Mouse (Mus musculus) testis, adult 10 weeks (tissue): Measurements from ENCODE around the gene Tma16. TPM values are rescaled to one million over a fixed set of nuclear protein-coding genes. Genes with fewer than 3 reads are reported as not detected.

Experiments used
- polyA plus RNA-seq: library from polyadenylated mRNA; stranded (reverse); fragments of 350-450 nt; fragmentation: Illumina TruSeq; extraction: RNeasy Lipid Tissue Mini Kit (QIAGEN cat#74804); gene quantifications from one replicate; pipeline ENCODE4 v1.2.3, GENCODE M21; 2014; ENCODE audit warnings: low read depth, low replicate concordance

The Tma16 gene
- polyA plus RNA-seq = 10.7 TPM

DNA sequence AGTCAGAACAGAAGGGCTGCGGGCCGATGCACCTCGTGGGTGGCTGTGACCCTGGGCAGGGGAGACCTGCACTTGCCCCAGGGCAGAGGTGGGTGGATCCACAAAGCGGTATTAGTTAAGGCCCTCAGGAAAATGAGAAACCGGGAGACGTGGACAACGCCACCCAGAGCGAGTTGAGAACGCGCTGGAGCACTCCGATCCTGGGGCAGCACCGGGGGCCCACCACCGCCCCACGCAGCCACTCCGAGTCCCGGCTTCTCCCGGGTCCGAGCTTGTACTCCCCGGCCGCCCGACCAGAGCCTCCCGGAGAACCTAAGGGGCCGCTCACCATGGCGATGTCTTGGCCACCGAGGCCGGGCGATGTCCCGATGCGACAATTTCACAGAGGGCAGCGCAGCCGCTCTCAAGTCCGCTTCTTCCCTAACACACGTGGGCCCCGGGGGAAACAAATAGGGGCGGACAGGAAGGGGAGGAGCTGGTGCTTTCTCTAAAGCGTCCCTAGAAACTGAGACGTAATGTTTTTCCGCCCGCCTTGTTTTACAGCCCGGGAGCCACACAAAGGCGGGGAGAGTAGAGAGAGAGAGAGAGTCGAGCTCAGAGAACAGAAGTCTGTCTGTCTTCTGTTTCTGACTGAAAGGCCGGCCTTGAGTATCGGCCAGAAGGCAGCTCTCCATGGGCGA, at the start of gene Tma16:
Gene Tma16, minus strand, starts transcription at position 447 of the 680 bp plus-strand sequence.

DNA sequence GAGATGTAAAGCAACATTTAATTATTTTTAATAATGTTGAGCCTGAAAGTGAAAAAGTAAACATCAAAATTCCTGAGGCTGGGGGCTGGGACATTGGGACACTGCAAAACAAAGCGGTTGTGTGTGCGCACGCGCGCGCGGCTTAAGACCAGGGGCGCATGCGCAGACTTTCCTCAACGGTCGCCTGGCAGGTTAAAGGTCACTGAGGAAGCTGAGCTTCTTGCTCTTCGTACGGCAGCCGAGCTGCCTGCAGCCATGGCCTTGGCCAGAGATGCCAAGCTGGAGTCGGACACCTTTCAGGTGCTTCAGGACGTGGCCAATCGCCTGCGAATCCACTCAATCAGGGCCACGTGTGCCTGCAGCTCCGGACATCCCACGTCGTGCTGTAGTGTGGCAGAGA, 25.2 kb upstream of the Tma16 start, which contains the start of gene Tktl2:
Gene Tktl2, plus strand, starts transcription at position 220 of the 400 bp plus-strand sequence.

Other genes starting within 250 kb of the Tma16 start
- 60.3 TPM for gene Tktl2, start 25.2 kb upstream of the Tma16 start, polyA plus RNA-seq
- gene Npy5r, start 201.6 kb upstream of the Tma16 start, polyA plus RNA-seq = not detected
- 0.52 TPM for gene Npy1r, start 210.7 kb upstream of the Tma16 start, polyA plus RNA-seq